Mouse (Mus musculus) cortical plate, adult 2 months (tissue): ENCODE measurements at regions not wholly inside any gene's neighbourhood (a gene's known extent, or its start where the extent isn't known, plus 50 kb on each side); places are given as distances from the start of the nearest gene placed in this dataset.

ENCODE experiments used
- CTCF ChIP-seq: fragments of 200-500 bp; IDR thresholded peaks from 2 replicates; pipeline ENCODE4 v1.5.1; 2011; ENCODE audit warnings: mild to moderate bottlenecking, control low read depth, low read length; ENCODE audit not compliant: insufficient read depth; ENCODE audit errors: extremely low read depth
- POLR2A ChIP-seq: fragments of 200-500 bp; IDR thresholded peaks from 2 replicates; pipeline ENCODE4 v1.6.1; 2011; ENCODE audit warnings: mild to moderate bottlenecking, low read length, control low read depth; ENCODE audit not compliant: insufficient read depth; ENCODE audit errors: extremely low read depth

- TF ChIP-seq POLR2A = no peak
- no peak for TF ChIP-seq CTCF
Observed at GRCm38 (mm10) chr4:125807923-125808322, 216.4 kb upstream of the Csf3r start.
